Mouse (Mus musculus) inflammation-experienced regulatory T-cells, adult 6 months (primary cell): Measurements from ENCODE around the gene Tmco3. TPM values are rescaled to one million over a fixed set of nuclear protein-coding genes. Genes with fewer than 3 reads are reported as not detected.

Source experiments
- polyA plus RNA-seq, 3 experiments: library from polyadenylated mRNA; unstranded; fragments of 100-300 nt; shearing (Covaris generic); gene quantifications; one replicate each; pipeline ENCODE4 v1.2.1; 2017

Gene Tmco3
- polyA plus RNA-seq, 3 experiments from 2014 or later = 24.1 to 28.8 (median 26.7) TPM

Other genes starting within 250 kb of the Tmco3 start
- 1 to 10 TPM; 2.2 to 3.4 (median 2.5) TPM for gene Proz, start 227.3 kb upstream of the Tmco3 start, polyA plus RNA-seq
- 10 to 100 TPM; 40.3 to 43.9 (median 41.1) TPM for gene Pcid2, start 182.7 kb upstream of the Tmco3 start, polyA plus RNA-seq
- gene Cul4a, start 182.6 kb upstream of the Tmco3 start, polyA plus RNA-seq = 10 to 100 TPM; 15.3 to 20.1 (median 16.9) TPM
- 10 to 100 TPM; 10.1 to 22.6 (median 17.5) TPM for gene Lamp1, start 129.0 kb upstream of the Tmco3 start, polyA plus RNA-seq
- 1 to 10 TPM in 2 of 3 experiments, under 1 TPM in 1; 0.48 to 6.3 (median 2.8) TPM for gene Grtp1, start 87.6 kb upstream of the Tmco3 start, polyA plus RNA-seq
- gene Adprhl1, start 34.0 kb upstream of the Tmco3 start, polyA plus RNA-seq = not detected
- gene Dcun1d2, start 59 bp upstream of the Tmco3 start, polyA plus RNA-seq = 10 to 100 TPM; 16.0 to 25.2 (median 22.4) TPM
- 10 to 100 TPM; 33.2 to 64.7 (median 37.8) TPM for gene Tfdp1, start 50.6 kb downstream of the Tmco3 start, polyA plus RNA-seq
- gene Atp4b, start 108.6 kb downstream of the Tmco3 start, polyA plus RNA-seq = not detected
- gene Grk1, start 116.9 kb downstream of the Tmco3 start, polyA plus RNA-seq = not detected
- gene Tmem255b, start 147.0 kb downstream of the Tmco3 start, polyA plus RNA-seq = not detected
- gene Gas6, start 206.3 kb downstream of the Tmco3 start, polyA plus RNA-seq = not detected